Mouse (Mus musculus) lung, adult 2 months (tissue): ENCODE data around the gene Txndc16. TPM values are rescaled to one million over a fixed set of nuclear protein-coding genes. Genes with fewer than 3 reads are reported as not detected.

Experiments used
- DNase-seq: peaks from one replicate; pipeline ENCODE4 v3.0.0; 2022
- H3K4me1 ChIP-seq: fragments of 200-500 bp; 2 replicates; pipeline ENCODE4 v1.6.1; 2011; ENCODE audit warnings: low read length; ENCODE audit not compliant: control insufficient read depth, insufficient read depth
- H3K4me3 ChIP-seq: fragments of 200-500 bp; replicated peaks from 2 replicates; pipeline ENCODE3; 2011; ENCODE audit warnings: low read depth, mild to moderate bottlenecking, control low read depth, low read length; ENCODE audit errors: extremely low read depth
- CTCF ChIP-seq: fragments of 200-500 bp; IDR thresholded peaks from 2 replicates; pipeline ENCODE4 v1.5.1; 2011; ENCODE audit warnings: mild to moderate bottlenecking, low read length, control low read depth; ENCODE audit not compliant: insufficient read depth
- POLR2A ChIP-seq: fragments of 200-500 bp; IDR thresholded peaks from 2 replicates; pipeline ENCODE4 v1.6.1; 2011; ENCODE audit warnings: low read depth, mild to moderate bottlenecking, control low read depth, low read length, borderline replicate concordance; ENCODE audit errors: extremely low read depth
- WGBS: fragments of 180-500 bp; shearing (Covaris S2); methylation state at CpG from one replicate; pipeline ENCODE4 v1.1.7; 2018; 5-methylcytosine and 5-hydroxymethylcytosine counted together
- polyA plus RNA-seq: library from polyadenylated mRNA; depleted of rRNA; stranded (reverse); fragments of >200 nt; gene quantifications from 2 replicates; pipeline ENCODE4 v1.2.3, GENCODE M21; 2012

Txndc16 gene
- polyA plus RNA-seq, 1 experiment = 7.4 TPM

GRCm38 (mm10) chr14:45167366-45167765 lies 52.8 kb downstream of the Txndc16 start:
- 81% methylated on average over 8 of the region's 8 CpGs for WGBS
- DNase-seq = no peak
- TF ChIP-seq POLR2A (no peak), CTCF (peak; percentile 27; the same call in 1 of the 2 replicates)
- no peak overlapping the region for H3K4me3 ChIP-seq
- H3K4me1 ChIP-seq = no peaks in the 10 kb centered on the region

GRCm38 (mm10) chr14:45155511-45156173 lies 64.5 kb downstream of the Txndc16 start:
- no peak for DNase-seq
- H3K4me3 ChIP-seq = no peak overlapping the region
- 67% methylated on average over 4 of the region's 4 CpGs for WGBS
- no peak for TF ChIP-seq POLR2A
- no peak for TF ChIP-seq CTCF
- H3K4me1 ChIP-seq = no peaks in the 10 kb centered on the region

- Histone ChIP-seq H3K4me1 (no peaks in the 10 kb centered on the region), H3K4me3 (no peak overlapping the region)
- WGBS = 92% methylated on average over 2 of the region's 2 CpGs
- no peak for TF ChIP-seq CTCF
- no peak for TF ChIP-seq POLR2A
- DNase-seq = no peak
Measured at GRCm38 (mm10) chr14:45153258-45153657, 66.9 kb downstream of the Txndc16 start.

- WGBS = 47% methylated on average over 4 of the region's 4 CpGs
- peak; percentile 15 for DNase-seq
- TF ChIP-seq CTCF = peak; percentile 44; the same call in 1 of the 2 replicates
- TF ChIP-seq POLR2A = no peak
- Histone ChIP-seq H3K4me3 (no peak overlapping the region), H3K4me1 (no peaks in the 10 kb centered on the region)
Measured at GRCm38 (mm10) chr14:45142511-45142910, 77.6 kb downstream of the Txndc16 start.

- 44% methylated on average over 17 of the region's 17 CpGs for WGBS
Measured at GRCm38 (mm10) chr14:45140344-45141080, 79.6 kb downstream of the Txndc16 start.

GRCm38 (mm10) chr14:45135961-45136360 lies 84.2 kb downstream of the Txndc16 start:
- H3K4me3 ChIP-seq = no peak overlapping the region
- no peak for DNase-seq
- no peak for TF ChIP-seq CTCF
- TF ChIP-seq POLR2A = no peak
- 73% methylated on average over 2 of the region's 2 CpGs for WGBS
- H3K4me1 ChIP-seq = no peaks in the 10 kb centered on the region

More at GRCm38 (mm10) chr14:45140344-45141080, 79.6 kb downstream of the Txndc16 start:
- DNase-seq = no peak
- Histone ChIP-seq H3K4me1 (no peaks in the 10 kb centered on the region), H3K4me3 (no peak overlapping the region)
- no peak for TF ChIP-seq CTCF

- no peaks in the 10 kb centered on the region for H3K4me1 ChIP-seq
- DNase-seq = no peak
- WGBS = 34% methylated on average over 9 of the region's 9 CpGs
- H3K4me3 ChIP-seq = no peak overlapping the region
- TF ChIP-seq POLR2A (no peak), CTCF (no peak)
Measured at GRCm38 (mm10) chr14:45135560-45135959, 84.6 kb downstream of the Txndc16 start.

GRCm38 (mm10) chr14:45118359-45118758 lies 101.8 kb downstream of the Txndc16 start:
- H3K4me3 ChIP-seq = no peak overlapping the region
- WGBS = 39% methylated on average over 4 of the region's 4 CpGs
- no peak for DNase-seq
- no peaks in the 10 kb centered on the region for H3K4me1 ChIP-seq
- TF ChIP-seq CTCF = no peak
- no peak for TF ChIP-seq POLR2A

GRCm38 (mm10) chr14:45102201-45102600 lies 117.9 kb downstream of the Txndc16 start:
- DNase-seq = no peak
- 82% methylated on average over 8 of the region's 8 CpGs for whole genome bisulfite sequencing
- H3K4me1 ChIP-seq = no peaks in the 10 kb centered on the region
- TF ChIP-seq POLR2A (no peak), CTCF (no peak)
- H3K4me3 ChIP-seq = no peak overlapping the region

GRCm38 (mm10) chr14:45092327-45092726 lies 127.8 kb downstream of the Txndc16 start:
- DNase-seq = no peak
- no peaks in the 10 kb centered on the region for H3K4me1 ChIP-seq
- H3K4me3 ChIP-seq = no peak overlapping the region
- TF ChIP-seq CTCF (no peak), POLR2A (no peak)
- 50% methylated on average over 3 of the region's 3 CpGs for WGBS
